Mouse (Mus musculus) heart, embryonic 10.5 days (tissue): ENCODE data around the gene B4galt2. TPM values are rescaled to one million over a fixed set of nuclear protein-coding genes. Genes with fewer than 3 reads are reported as not detected.

Experiments
- DNase-seq: peaks from one replicate; pipeline ENCODE4 v3.0.0-alpha.2; 2017; ENCODE audit warnings: low spot score
- H3K27ac ChIP-seq: fragments of 300-500 bp; sonication (generic); 2 replicates; pipeline ENCODE4 v1.5.1; 2016; ENCODE audit warnings: mild to moderate bottlenecking
- H3K27me3 ChIP-seq: fragments of 300-500 bp; sonication (generic); 2 replicates; pipeline ENCODE4 v1.6.1; 2016; ENCODE audit warnings: mild to moderate bottlenecking; ENCODE audit not compliant: poor library complexity, insufficient read depth, severe bottlenecking
- H3K36me3 ChIP-seq: fragments of 300-500 bp; sonication (generic); 2 replicates; pipeline ENCODE4 v1.6.1; 2016; ENCODE audit warnings: mild to moderate bottlenecking, moderate library complexity
- H3K4me1 ChIP-seq: fragments of 300-500 bp; sonication (generic); 2 replicates; pipeline ENCODE4 v1.6.1; 2016; ENCODE audit warnings: mild to moderate bottlenecking
- H3K4me3 ChIP-seq: fragments of 300-500 bp; sonication (generic); 2 replicates; pipeline ENCODE4 v1.5.1; 2016; ENCODE audit warnings: mild to moderate bottlenecking, moderate library complexity
- H3K9me3 ChIP-seq: fragments of 300-500 bp; sonication (generic); 2 replicates; pipeline ENCODE4 v1.6.1; 2016; ENCODE audit warnings: mild to moderate bottlenecking, moderate library complexity
- WGBS: fragments of 180-500 bp; shearing (Covaris S2); methylation state at CpG from one replicate; pipeline ENCODE4 v1.1.7; 2016; 5-methylcytosine and 5-hydroxymethylcytosine counted together
- polyA plus RNA-seq: library from polyadenylated mRNA; unstranded; fragments of >200 nt; fragmentation: Nextera tagmentation; extraction: Ambion mirVana; gene quantifications from 2 replicates; pipeline ENCODE4 v1.2.1, GENCODE M21; 2016

The B4galt2 gene
- polyA plus RNA-seq, 1 experiment from 2014 or later: 17.7 TPM

GRCm38 (mm10) chr4:117839366-117839765, 43.9 kb downstream of the B4galt2 start:
- no peak for DNase-seq
- Histone ChIP-seq H3K36me3 (no peaks in the 10 kb centered on the region; the same call in 1 of the 2 replicates), H3K4me1 (peaks cover 16% of the 10 kb centered on the region), H3K4me3 (no peak overlapping the region), H3K27ac (no peak overlapping the region), H3K9me3 (no peaks in the 10 kb centered on the region), H3K27me3 (peaks cover 14% of the 10 kb centered on the region; the same call in 1 of the 2 replicates)
- 71% methylated on average over 6 of the region's 6 CpGs for WGBS

- peak overlapping the region; percentile 93; the same call in 1 of the 2 replicates for H3K27ac ChIP-seq
- H3K4me3 ChIP-seq: peak overlapping the region; percentile 94
- WGBS: 71% methylated on average over 4 of the region's 4 CpGs
- no peak for DNase-seq
- peaks cover 20% of the 10 kb centered on the region for H3K4me1 ChIP-seq
- H3K9me3 ChIP-seq: no peaks in the 10 kb centered on the region
- H3K27me3 ChIP-seq: peaks cover 21% of the 10 kb centered on the region; the same call in 1 of the 2 replicates
- H3K36me3 ChIP-seq: no peaks in the 10 kb centered on the region; the same call in 1 of the 2 replicates
Observed at GRCm38 (mm10) chr4:117837271-117837670, 46.0 kb downstream of the B4galt2 start.

- H3K4me1 ChIP-seq: peaks cover 20% of the 10 kb centered on the region
- peak; percentile 96 for DNase-seq
- peak overlapping the region; percentile 93 for H3K27ac ChIP-seq
- WGBS: under 1% methylated on average over 48 of the region's 48 CpGs
- no peaks in the 10 kb centered on the region for H3K9me3 ChIP-seq
- peak overlapping the region; percentile 94 for H3K4me3 ChIP-seq
- H3K27me3 ChIP-seq: peaks cover 28% of the 10 kb centered on the region
- H3K36me3 ChIP-seq: no peaks in the 10 kb centered on the region; the same call in 1 of the 2 replicates
Observed at GRCm38 (mm10) chr4:117836204-117836767, 47.0 kb downstream of the B4galt2 start.

GRCm38 (mm10) chr4:117835531-117836111, 47.7 kb downstream of the B4galt2 start:
- DNase-seq: peak; percentile 86
- no peaks in the 10 kb centered on the region for H3K36me3 ChIP-seq
- H3K27ac ChIP-seq: peak overlapping the region; percentile 93
- H3K4me3 ChIP-seq: peak overlapping the region; percentile 94
- peaks cover 35% of the 10 kb centered on the region for H3K27me3 ChIP-seq
- under 1% methylated on average over 60 of the region's 60 CpGs for WGBS
- H3K9me3 ChIP-seq: no peaks in the 10 kb centered on the region
- H3K4me1 ChIP-seq: peaks cover 20% of the 10 kb centered on the region

GRCm38 (mm10) chr4:117834845-117835530, 48.3 kb downstream of the B4galt2 start:
- Histone ChIP-seq H3K4me3 (peak overlapping the region; percentile 94), H3K27me3 (peaks cover 41% of the 10 kb centered on the region), H3K4me1 (peaks cover 26% of the 10 kb centered on the region), H3K9me3 (no peaks in the 10 kb centered on the region), H3K36me3 (no peaks in the 10 kb centered on the region), H3K27ac (peak overlapping the region; percentile 93)
- DNase-seq: peak; percentile 95
- WGBS: under 1% methylated on average over 36 of the region's 36 CpGs

GRCm38 (mm10) chr4:117834457-117834844, 48.8 kb downstream of the B4galt2 start, which contains the start of gene Slc6a9:
Gene Slc6a9, plus strand, starts transcription at chr4:117834506.
- Histone ChIP-seq H3K4me3 (peak within 1 kb of the TSS; percentile 94), H3K4me1 (peaks cover 31% of the 10 kb centered on the region), H3K36me3 (no peaks in the 10 kb centered on the region), H3K27ac (peak within 1 kb of the TSS; percentile 93), H3K9me3 (no peaks in the 10 kb centered on the region), H3K27me3 (peaks cover 39% of the 10 kb centered on the region)
- WGBS: 24% methylated on average over 3 of the region's 3 CpGs
- DNase-seq: no peak

GRCm38 (mm10) chr4:117831920-117832691, 51.2 kb downstream of the B4galt2 start:
- 69% methylated on average over 9 of the region's 9 CpGs for WGBS
- Histone ChIP-seq H3K4me1 (peaks cover 31% of the 10 kb centered on the region), H3K27me3 (peaks cover 41% of the 10 kb centered on the region), H3K9me3 (no peaks in the 10 kb centered on the region), H3K4me3 (no peak overlapping the region), H3K27ac (peak overlapping the region; percentile 52; the same call in 1 of the 2 replicates), H3K36me3 (no peaks in the 10 kb centered on the region)
- DNase-seq: peak; percentile 92

GRCm38 (mm10) chr4:117831499-117831898, 51.8 kb downstream of the B4galt2 start:
- peak overlapping the region; percentile 37; the same call in 1 of the 2 replicates for H3K27ac ChIP-seq
- DNase-seq: no peak
- peaks cover 31% of the 10 kb centered on the region for H3K4me1 ChIP-seq
- WGBS: 75% methylated on average over 2 of the region's 2 CpGs
- H3K27me3 ChIP-seq: peaks cover 41% of the 10 kb centered on the region
- no peaks in the 10 kb centered on the region for H3K9me3 ChIP-seq
- H3K36me3 ChIP-seq: no peaks in the 10 kb centered on the region
- no peak overlapping the region for H3K4me3 ChIP-seq

- WGBS: 84% methylated on average over 9 of the region's 9 CpGs
- Histone ChIP-seq H3K4me1 (peaks cover 27% of the 10 kb centered on the region), H3K4me3 (no peak overlapping the region), H3K27ac (peak overlapping the region; percentile 37; the same call in 1 of the 2 replicates), H3K36me3 (no peaks in the 10 kb centered on the region), H3K27me3 (peaks cover 41% of the 10 kb centered on the region), H3K9me3 (no peaks in the 10 kb centered on the region)
- no peak for DNase-seq
Observed at GRCm38 (mm10) chr4:117830801-117831200, 52.5 kb downstream of the B4galt2 start.

- H3K4me3 ChIP-seq: peak overlapping the region; percentile 42
Observed at GRCm38 (mm10) chr4:117830124-117830551, 53.1 kb downstream of the B4galt2 start.

GRCm38 (mm10) chr4:117829260-117830123, 53.8 kb downstream of the B4galt2 start:
- H3K27ac ChIP-seq: peak overlapping the region; percentile 72
- peaks cover 16% of the 10 kb centered on the region for H3K4me1 ChIP-seq
- peak overlapping the region; percentile 42 for H3K4me3 ChIP-seq
- WGBS: 8% methylated on average over 12 of the region's 12 CpGs
- peak; percentile 85 for DNase-seq
- no peaks in the 10 kb centered on the region for H3K36me3 ChIP-seq
- peaks cover 38% of the 10 kb centered on the region for H3K27me3 ChIP-seq
- no peaks in the 10 kb centered on the region for H3K9me3 ChIP-seq

More at GRCm38 (mm10) chr4:117830124-117830551, 53.1 kb downstream of the B4galt2 start:
- DNase-seq: peak; percentile 94
- H3K36me3 ChIP-seq: no peaks in the 10 kb centered on the region
- peaks cover 41% of the 10 kb centered on the region for H3K27me3 ChIP-seq
- peaks cover 21% of the 10 kb centered on the region for H3K4me1 ChIP-seq
- peak overlapping the region; percentile 72 for H3K27ac ChIP-seq
- H3K9me3 ChIP-seq: no peaks in the 10 kb centered on the region
- 5% methylated on average over 5 of the region's 5 CpGs for whole genome bisulfite sequencing
